Mouse (Mus musculus) CD8-positive naive resting alpha-beta T cell, adult 2 months (primary cell): Measurements from ENCODE around the gene Ctns.

Experiments
- DNase-seq, 2 experiments: peaks; one replicate each; pipeline ENCODE4 v3.0.0; 2022; ENCODE audit warnings: low read depth in 2 of 2, low spot score in 2 of 2

Ctns gene

GRCm38 (mm10) chr11:73198190-73198589 is 652 bp downstream of the Ctns start:
- no peak for DNase-seq

GRCm38 (mm10) chr11:73194444-73194843 is 4.4 kb downstream of the Ctns start:
- DNase-seq, result no peak

GRCm38 (mm10) chr11:73193047-73193446 is 5.8 kb downstream of the Ctns start:
- DNase-seq, result no peak

- no peak for DNase-seq
Measured at GRCm38 (mm10) chr11:73187231-73187630, 11.6 kb downstream of the Ctns start.

GRCm38 (mm10) chr11:73185872-73186615 is 12.8 kb downstream of the Ctns start:
- no peak for DNase-seq

- no peak for DNase-seq
Measured at GRCm38 (mm10) chr11:73177895-73178294, 20.9 kb downstream of the Ctns start.

GRCm38 (mm10) chr11:73177509-73177875 is 21.4 kb downstream of the Ctns start:
- DNase-seq, result no peak

- peak; percentile 94 to 95 for DNase-seq
Measured at GRCm38 (mm10) chr11:73176608-73177508, 22.0 kb downstream of the Ctns start, which contains the start of the genes Emc6 and Tax1bp3. Gene Emc6, minus strand, starts transcription at chr11:73177037. Gene Tax1bp3, plus strand, starts transcription at chr11:73177083.

- no peak for DNase-seq
Measured at GRCm38 (mm10) chr11:73176186-73176585, 22.7 kb downstream of the Ctns start.

- no peak for DNase-seq
Measured at GRCm38 (mm10) chr11:73175612-73176011, 23.2 kb downstream of the Ctns start.

GRCm38 (mm10) chr11:73172186-73172585 is 26.7 kb downstream of the Ctns start:
- DNase-seq, result no peak

GRCm38 (mm10) chr11:73169231-73169630 is 29.6 kb downstream of the Ctns start:
- DNase-seq, result peak; percentile 28 to 51

GRCm38 (mm10) chr11:73168576-73168975 is 30.3 kb downstream of the Ctns start:
- DNase-seq, result no peak

GRCm38 (mm10) chr11:73168071-73168470 is 30.8 kb downstream of the Ctns start:
- no peak for DNase-seq

- no peak for DNase-seq
Measured at GRCm38 (mm10) chr11:73162284-73162683, 36.6 kb downstream of the Ctns start.

GRCm38 (mm10) chr11:73161616-73162015 is 37.2 kb downstream of the Ctns start:
- DNase-seq, result no peak

- no peak for DNase-seq
Measured at GRCm38 (mm10) chr11:73160811-73161200, 38.0 kb downstream of the Ctns start.

- no peak for DNase-seq
Measured at GRCm38 (mm10) chr11:73159957-73160810, 38.7 kb downstream of the Ctns start, which contains the start of gene P2rx5. Gene P2rx5, plus strand, starts transcription at chr11:73160421.

GRCm38 (mm10) chr11:73155071-73155470 is 43.8 kb downstream of the Ctns start:
- no peak for DNase-seq

GRCm38 (mm10) chr11:73148209-73148608 is 50.6 kb downstream of the Ctns start:
- DNase-seq, result no peak

- DNase-seq, result no peak
Measured at GRCm38 (mm10) chr11:73146975-73147365, 51.9 kb downstream of the Ctns start.
